Mouse (Mus musculus): Measurements from ENCODE around the gene Mylk. TPM values are rescaled to one million over a fixed set of nuclear protein-coding genes. Genes with fewer than 3 reads are reported as not detected.

The Mylk gene
- polyA plus RNA-seq, 1 experiment from 2014 or later, result 4.3 TPM

DNA sequence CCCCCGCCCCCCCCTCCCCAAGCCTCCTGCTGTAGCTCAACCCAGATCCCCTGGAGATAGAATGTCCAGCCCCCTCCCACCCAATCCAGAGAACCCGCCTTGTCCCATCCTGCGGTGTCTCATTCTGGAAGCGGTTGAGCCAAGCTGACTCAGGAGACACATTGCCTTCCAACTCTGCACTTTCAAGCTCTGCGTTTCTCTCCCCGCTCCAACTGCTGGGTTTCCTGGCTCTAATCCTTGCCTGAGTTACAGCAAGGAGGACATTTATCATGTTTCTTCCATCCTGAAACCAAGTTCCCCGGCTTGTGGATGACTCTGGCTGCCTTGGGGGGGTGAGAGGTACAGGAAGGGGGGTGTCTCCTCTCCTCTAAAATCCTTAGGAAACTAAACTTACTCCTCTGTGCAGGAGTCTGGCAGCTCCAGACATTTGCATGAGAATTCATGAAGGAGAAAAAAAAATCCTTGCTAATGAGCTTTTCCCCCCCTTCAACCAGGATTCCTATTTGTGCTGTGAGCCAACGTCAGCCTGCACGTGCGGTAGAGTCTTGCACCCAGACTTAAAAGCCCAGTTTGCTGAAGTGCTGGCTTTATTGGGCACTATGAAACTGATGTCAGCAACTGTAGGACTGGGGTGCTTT, 256.0 kb downstream of the Mylk start:
- H3K9me3 ChIP-seq, result no peaks in the 10 kb centered on the region
- peak overlapping the region; percentile 41 for H3K4me2 ChIP-seq (replicated peaks)
- 4% methylated on average over 10 of the region's 10 CpGs for WGBS
- peak overlapping the region; percentile 77 for H3K27ac ChIP-seq (replicated peaks)
- H3K9ac ChIP-seq (replicated peaks), result no peak overlapping the region
- H3K4me3 ChIP-seq, result peak overlapping the region; percentile 8; the same call in 1 of the 2 replicates
- H3K27me3 ChIP-seq, result no peaks in the 10 kb centered on the region
- H3K4me1 ChIP-seq, result peaks cover 33% of the 10 kb centered on the region
- no peaks in the 10 kb centered on the region for H3K36me3 ChIP-seq
- ATAC-seq (replicated peaks), result 0 out of 2 replicates have a peak, but pooled peaks have one; percentile 41

- 77% methylated on average over 5 of the region's 5 CpGs for WGBS
- no peaks in the 10 kb centered on the region for H3K27me3 ChIP-seq
- no peak overlapping the region for H3K27ac ChIP-seq (replicated peaks)
- no peak overlapping the region for H3K4me2 ChIP-seq (replicated peaks)
- no peak for ATAC-seq (replicated peaks)
- H3K4me3 ChIP-seq, result no peak overlapping the region
- H3K9me3 ChIP-seq, result no peaks in the 10 kb centered on the region
- H3K36me3 ChIP-seq, result no peaks in the 10 kb centered on the region
- peaks cover 27% of the 10 kb centered on the region for H3K4me1 ChIP-seq
- H3K9ac ChIP-seq (replicated peaks), result no peak overlapping the region
Measured at GRCm38 (mm10) chr16:35004356-35004755, 259.3 kb downstream of the Mylk start.

GRCm38 (mm10) chr16:35004756-35005155, 259.7 kb downstream of the Mylk start:
- no peak overlapping the region for H3K9ac ChIP-seq (replicated peaks)
- no peaks in the 10 kb centered on the region for H3K9me3 ChIP-seq
- no peaks in the 10 kb centered on the region for H3K27me3 ChIP-seq
- H3K27ac ChIP-seq (replicated peaks), result no peak overlapping the region
- peaks cover 24% of the 10 kb centered on the region for H3K4me1 ChIP-seq
- 93% methylated on average over 2 of the region's 2 CpGs for WGBS
- no peak for ATAC-seq (replicated peaks)
- no peak overlapping the region for H3K4me2 ChIP-seq (replicated peaks)
- no peaks in the 10 kb centered on the region for H3K36me3 ChIP-seq
- no peak overlapping the region for H3K4me3 ChIP-seq

DNA sequence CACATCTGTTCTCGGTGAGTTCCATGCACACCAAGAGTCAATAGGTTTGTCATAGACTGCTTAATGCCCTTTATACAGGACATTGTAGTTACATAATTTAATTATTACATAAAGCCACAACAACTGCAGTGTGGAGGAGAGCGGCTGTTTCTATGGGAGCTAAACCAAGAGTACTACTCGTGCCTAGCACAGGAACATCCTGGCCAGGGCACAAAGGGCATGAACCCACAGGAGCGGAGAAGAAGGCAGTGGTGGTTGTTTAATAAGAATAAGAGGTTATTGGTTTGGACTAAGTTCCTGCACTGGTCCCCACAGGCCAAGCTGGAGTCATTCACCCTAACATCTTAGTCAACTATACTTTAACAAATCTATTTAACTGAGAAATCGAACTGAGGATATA, 261.2 kb downstream of the Mylk start:
- Histone ChIP-seq H3K4me3 (no peak overlapping the region), H3K27me3 (no peaks in the 10 kb centered on the region), H3K4me2 (replicated peaks) (no peak overlapping the region), H3K9me3 (no peaks in the 10 kb centered on the region), H3K27ac (replicated peaks) (no peak overlapping the region), H3K9ac (replicated peaks) (no peak overlapping the region), H3K36me3 (no peaks in the 10 kb centered on the region), H3K4me1 (peaks cover 9% of the 10 kb centered on the region)
- ATAC-seq (replicated peaks), result no peak
- 86% methylated on average over 5 of the region's 5 CpGs for WGBS

DNA sequence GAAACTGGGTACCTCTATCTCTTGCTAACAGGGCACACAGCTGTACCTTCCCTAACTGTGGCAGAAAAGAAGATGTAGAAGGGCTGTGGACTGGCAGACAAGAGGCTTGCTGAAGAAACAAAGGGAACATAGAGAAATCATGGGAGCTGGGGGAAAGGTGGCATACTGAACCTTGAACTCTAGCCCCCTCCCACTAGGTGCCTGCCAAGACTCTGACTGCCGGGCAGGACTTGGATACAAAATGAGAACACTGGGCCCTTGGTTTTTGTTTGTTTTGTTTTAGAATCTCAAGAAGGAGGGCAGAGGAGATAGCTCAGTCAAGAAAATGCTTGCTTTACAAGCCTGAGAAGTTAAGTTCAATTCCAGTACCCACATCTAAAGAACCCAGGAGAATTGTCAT, 262.4 kb downstream of the Mylk start:
- no peak overlapping the region for H3K4me2 ChIP-seq (replicated peaks)
- no peak for ATAC-seq (replicated peaks)
- WGBS, result 60% methylated on average over 1 of the region's 1 CpGs
- H3K27ac ChIP-seq (replicated peaks), result no peak overlapping the region
- H3K9me3 ChIP-seq, result no peaks in the 10 kb centered on the region
- no peak overlapping the region for H3K9ac ChIP-seq (replicated peaks)
- H3K36me3 ChIP-seq, result no peaks in the 10 kb centered on the region
- no peaks in the 10 kb centered on the region for H3K27me3 ChIP-seq
- no peaks in the 10 kb centered on the region for H3K4me1 ChIP-seq
- H3K4me3 ChIP-seq, result no peak overlapping the region

DNA sequence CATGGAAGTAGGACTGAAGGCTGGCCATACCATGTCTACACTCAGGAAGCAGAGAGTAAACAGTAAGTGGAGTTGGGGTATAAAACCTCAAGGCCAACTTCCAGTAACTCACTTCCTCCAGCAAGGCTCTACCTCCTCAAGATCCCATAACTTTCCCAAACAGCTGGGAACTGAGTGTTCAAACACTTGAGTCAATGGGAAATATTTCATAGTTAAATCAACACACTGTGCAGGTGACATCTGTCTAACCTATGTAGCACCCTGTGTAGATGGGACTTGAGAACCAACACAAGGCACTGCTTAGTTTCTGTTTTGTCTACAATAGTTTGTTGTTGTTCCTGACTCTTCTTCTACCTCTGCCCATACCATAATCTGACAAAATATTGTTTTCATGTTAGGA, 263.4 kb downstream of the Mylk start:
- H3K27me3 ChIP-seq, result no peaks in the 10 kb centered on the region
- no peaks in the 10 kb centered on the region for H3K4me1 ChIP-seq
- no peak overlapping the region for H3K4me2 ChIP-seq (replicated peaks)
- H3K27ac ChIP-seq (replicated peaks), result no peak overlapping the region
- no peak for ATAC-seq (replicated peaks)
- no peak overlapping the region for H3K9ac ChIP-seq (replicated peaks)
- no peak overlapping the region for H3K4me3 ChIP-seq
- H3K9me3 ChIP-seq, result no peaks in the 10 kb centered on the region
- no peaks in the 10 kb centered on the region for H3K36me3 ChIP-seq

DNA sequence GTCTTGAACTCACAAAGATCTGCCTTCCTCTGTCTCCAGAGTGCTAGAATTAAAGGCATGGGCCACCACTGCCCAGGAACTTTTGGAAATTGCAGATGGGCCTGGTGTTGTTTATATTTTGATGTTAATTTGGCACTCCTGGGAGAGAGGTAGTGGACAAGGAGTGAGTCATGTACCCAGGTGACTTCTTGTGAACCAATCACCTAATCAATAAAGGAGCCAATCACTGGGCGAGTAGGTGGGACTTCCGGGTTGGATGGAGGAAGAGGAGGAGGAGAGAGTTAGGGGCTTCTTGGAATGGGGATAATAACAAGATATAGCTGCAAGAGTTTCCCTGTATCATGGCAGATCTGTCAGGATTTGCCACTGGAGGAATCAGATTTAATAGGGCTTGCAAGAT, 268.5 kb downstream of the Mylk start:
- WGBS, result 89% methylated on average over 2 of the region's 2 CpGs
- no peaks in the 10 kb centered on the region for H3K4me1 ChIP-seq
- no peak overlapping the region for H3K27ac ChIP-seq (replicated peaks)
- H3K4me3 ChIP-seq, result no peak overlapping the region
- H3K9ac ChIP-seq (replicated peaks), result no peak overlapping the region
- no peaks in the 10 kb centered on the region for H3K9me3 ChIP-seq
- no peak overlapping the region for H3K4me2 ChIP-seq (replicated peaks)
- H3K27me3 ChIP-seq, result 0 out of 2 replicates have a peak, but pooled peaks cover 10% of the 10 kb centered on the region
- no peaks in the 10 kb centered on the region for H3K36me3 ChIP-seq
- no peak for ATAC-seq (replicated peaks)

GRCm38 (mm10) chr16:35016491-35016890, 271.5 kb downstream of the Mylk start:
- H3K36me3 ChIP-seq, result no peaks in the 10 kb centered on the region
- no peaks in the 10 kb centered on the region for H3K4me1 ChIP-seq
- no peak overlapping the region for H3K9ac ChIP-seq (replicated peaks)
- 66% methylated on average over 3 of the region's 3 CpGs for WGBS
- no peak overlapping the region for H3K4me2 ChIP-seq (replicated peaks)
- H3K9me3 ChIP-seq, result no peaks in the 10 kb centered on the region
- no peak for ATAC-seq (replicated peaks)
- H3K4me3 ChIP-seq, result no peak overlapping the region
- H3K27me3 ChIP-seq, result peaks cover 28% of the 10 kb centered on the region; the same call in 1 of the 2 replicates
- H3K27ac ChIP-seq (replicated peaks), result no peak overlapping the region

DNA sequence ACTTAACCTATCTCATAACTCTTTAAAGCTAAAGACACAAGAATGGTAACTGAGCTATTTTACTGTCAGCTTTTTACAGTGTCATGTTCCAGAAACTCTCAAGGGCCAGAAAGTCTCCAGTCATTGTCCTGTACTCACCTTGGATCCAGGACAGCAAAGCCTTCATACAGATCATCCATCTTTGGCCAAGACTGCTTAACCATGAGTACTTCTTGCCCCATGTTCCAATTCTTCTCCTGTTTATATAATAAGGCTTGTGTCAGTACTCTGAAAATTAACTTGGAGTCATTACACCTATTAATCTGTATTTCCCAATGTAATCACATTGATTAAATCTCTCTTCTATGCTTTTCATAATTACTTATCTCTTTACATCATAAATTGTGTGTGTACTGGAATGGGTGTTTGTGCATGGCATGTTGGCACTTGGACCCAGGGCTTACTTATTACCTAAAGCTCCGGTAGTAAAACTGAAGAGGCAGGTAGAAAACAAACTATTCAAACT, 273.5 kb downstream of the Mylk start:
- Histone ChIP-seq H3K27ac (replicated peaks) (no peak overlapping the region), H3K9me3 (no peaks in the 10 kb centered on the region), H3K4me2 (replicated peaks) (no peak overlapping the region), H3K36me3 (no peaks in the 10 kb centered on the region), H3K27me3 (peaks cover 28% of the 10 kb centered on the region; the same call in 1 of the 2 replicates), H3K4me1 (no peaks in the 10 kb centered on the region; the same call in 1 of the 2 replicates), H3K9ac (replicated peaks) (no peak overlapping the region), H3K4me3 (no peak overlapping the region)
- WGBS, result 88% methylated on average over 1 of the region's 1 CpGs
- ATAC-seq (replicated peaks), result no peak

GRCm38 (mm10) chr16:35021903-35022241, 276.9 kb downstream of the Mylk start:
- H3K9ac ChIP-seq (replicated peaks), result no peak overlapping the region
- H3K9me3 ChIP-seq, result no peaks in the 10 kb centered on the region
- H3K4me1 ChIP-seq, result peaks cover 3% of the 10 kb centered on the region; the same call in 1 of the 2 replicates
- no peak overlapping the region for H3K27ac ChIP-seq (replicated peaks)
- WGBS, result 57% methylated on average over 5 of the region's 5 CpGs
- peaks cover 24% of the 10 kb centered on the region; the same call in 1 of the 2 replicates for H3K27me3 ChIP-seq
- no peak for ATAC-seq (replicated peaks)
- H3K4me3 ChIP-seq, result peak overlapping the region; percentile 75
- H3K4me2 ChIP-seq (replicated peaks), result peak overlapping the region; percentile 68
- H3K36me3 ChIP-seq, result 0 out of 2 replicates have a peak, but pooled peaks cover 3% of the 10 kb centered on the region

DNA sequence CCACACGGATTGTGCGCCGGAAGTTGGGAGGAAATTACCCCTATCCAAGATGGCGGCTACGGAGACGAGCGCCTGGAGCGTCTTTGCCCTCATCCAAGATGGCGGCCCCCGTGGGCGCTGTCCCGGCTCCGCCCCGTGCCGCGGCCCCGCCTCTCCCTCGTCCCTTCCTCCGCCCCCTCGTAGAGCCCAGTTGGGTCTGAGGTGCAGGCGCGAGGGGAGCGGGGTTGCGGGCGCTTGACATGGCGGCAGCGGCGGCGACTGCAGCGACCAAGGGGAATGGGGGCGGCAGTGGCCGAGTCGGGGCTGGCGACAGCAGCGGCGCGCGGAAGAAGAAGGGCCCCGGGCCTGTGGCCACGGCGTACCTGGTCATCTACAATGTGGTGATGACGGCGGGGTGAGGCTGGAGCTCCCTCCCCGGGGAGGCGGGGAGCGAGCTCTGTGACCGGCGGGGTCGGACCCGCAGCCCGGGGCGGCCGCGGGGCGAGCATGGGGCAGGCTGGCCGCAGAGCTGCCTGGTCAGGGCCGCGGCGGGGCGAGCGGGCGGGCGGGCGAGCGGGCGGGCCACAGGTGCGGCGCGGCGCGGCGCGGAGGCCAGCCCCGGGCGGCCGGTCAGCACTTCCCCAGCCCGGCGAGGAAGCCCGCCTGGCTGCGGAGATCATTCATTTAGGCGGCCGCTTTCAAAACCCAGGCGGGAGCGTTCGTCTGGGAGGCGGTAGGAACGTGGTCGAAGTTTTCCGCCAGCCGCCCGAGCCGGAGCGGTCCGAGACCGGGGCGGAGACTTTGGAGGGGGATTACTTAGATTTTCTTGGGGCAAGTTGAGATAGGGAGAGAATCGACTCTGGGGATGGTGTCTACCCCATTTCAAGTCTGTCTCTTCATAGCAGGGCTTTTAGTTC, 277.5 kb downstream of the Mylk start, which contains the start of gene Hacd2:
Hacd2 (plus strand) TSS at position 187 of the 896 bp plus-strand sequence.
- under 1% methylated on average over 77 of the region's 97 CpGs for WGBS
- Histone ChIP-seq H3K4me1 (peaks cover 3% of the 10 kb centered on the region; the same call in 1 of the 2 replicates), H3K9me3 (no peaks in the 10 kb centered on the region), H3K9ac (replicated peaks) (peak within 1 kb of the TSS; percentile 76), H3K27ac (replicated peaks) (peak within 1 kb of the TSS; percentile 76), H3K4me3 (peak within 1 kb of the TSS; percentile 75), H3K4me2 (replicated peaks) (peak within 1 kb of the TSS; percentile 68), H3K36me3 (0 out of 2 replicates have a peak, but pooled peaks cover 3% of the 10 kb centered on the region), H3K27me3 (peaks cover 23% of the 10 kb centered on the region; the same call in 1 of the 2 replicates)
- peak; percentile 99 for ATAC-seq (replicated peaks)
